Mouse (Mus musculus) c-Kit-positive CD71-positive TER-119-positive erythroid progenitor cells, embryonic 14.5 days (primary cell): ENCODE measurements around the gene Uroc1.

Source experiments
- DNase-seq: peaks from one replicate; pipeline ENCODE4 v3.0.0-alpha.2; 2013; ENCODE audit warnings: low spot score

The Uroc1 gene

GRCm38 (mm10) chr6:90332561-90333425 lies at the start of gene Uroc1:
Gene Uroc1, plus strand, starts transcription at chr6:90333284.
- no peak for DNase-seq

- no peak for DNase-seq
These were observed 44.8 kb upstream of the Uroc1 start for GRCm38 (mm10) chr6:90288265-90288664.

GRCm38 (mm10) chr6:90300919-90301318 lies 32.2 kb upstream of the Uroc1 start, which contains the start of gene BC048671:
Gene BC048671, plus strand, starts transcription at chr6:90301219.
- DNase-seq: no peak

- no peak for DNase-seq
These were observed 26.6 kb upstream of the Uroc1 start for GRCm38 (mm10) chr6:90306315-90306975.

GRCm38 (mm10) chr6:90308839-90309778 lies 24.0 kb upstream of the Uroc1 start:
- DNase-seq: no peak

GRCm38 (mm10) chr6:90315961-90316360 lies 17.1 kb upstream of the Uroc1 start:
- DNase-seq: no peak

- no peak for DNase-seq
These were observed 15.4 kb upstream of the Uroc1 start for GRCm38 (mm10) chr6:90317510-90318258.

- DNase-seq: no peak
These were observed 14.1 kb upstream of the Uroc1 start for GRCm38 (mm10) chr6:90319019-90319418.

- DNase-seq: no peak
These were observed 13.5 kb upstream of the Uroc1 start for GRCm38 (mm10) chr6:90319475-90320191.

GRCm38 (mm10) chr6:90320429-90320828 lies 12.7 kb upstream of the Uroc1 start:
- no peak for DNase-seq

GRCm38 (mm10) chr6:90321811-90322210 lies 11.3 kb upstream of the Uroc1 start:
- no peak for DNase-seq

GRCm38 (mm10) chr6:90324026-90324425 lies 9.1 kb upstream of the Uroc1 start:
- no peak for DNase-seq

GRCm38 (mm10) chr6:90324463-90324862 lies 8.6 kb upstream of the Uroc1 start:
- no peak for DNase-seq

- no peak for DNase-seq
These were observed 8.1 kb upstream of the Uroc1 start, which contains the start of gene Chst13 for GRCm38 (mm10) chr6:90324991-90325390. Gene Chst13, minus strand, starts transcription at chr6:90325185.

GRCm38 (mm10) chr6:90327670-90328069 lies 5.4 kb upstream of the Uroc1 start:
- DNase-seq: no peak

GRCm38 (mm10) chr6:90329953-90330352 lies 3.1 kb upstream of the Uroc1 start:
- no peak for DNase-seq

GRCm38 (mm10) chr6:90334244-90334643 lies 1.2 kb downstream of the Uroc1 start:
- DNase-seq: no peak

GRCm38 (mm10) chr6:90342343-90342742 lies 9.3 kb downstream of the Uroc1 start:
- DNase-seq: no peak

GRCm38 (mm10) chr6:90347183-90347582 lies 14.1 kb downstream of the Uroc1 start:
- no peak for DNase-seq

GRCm38 (mm10) chr6:90348500-90348899 lies 15.4 kb downstream of the Uroc1 start:
- DNase-seq: no peak

- no peak for DNase-seq
These were observed 16.9 kb downstream of the Uroc1 start for GRCm38 (mm10) chr6:90350011-90350410.
